Mouse (Mus musculus) CH12F3 (cell line): ENCODE measurements around the gene Tead2.
"Not testable (repeated sequence)": the region's sequence is repeated elsewhere in the genome, so short reads cannot be mapped to it uniquely, and the experiment has no call there.

Experiments
- in situ Hi-C: fragments of 300-500 bp; cut with MboI; formaldehyde crosslinking; loops from 2 replicates; pipeline ENCODE4 v1.14.3; 2020; ENCODE audit warnings: low sequenced_read_pairs

The Tead2 gene

GRCm38 (mm10) chr7:45215673-45216441, at the start of gene Tead2:
Gene Tead2, plus strand, starts transcription at chr7:45215753.
- in situ Hi-C loops: no loop called here

DNA sequence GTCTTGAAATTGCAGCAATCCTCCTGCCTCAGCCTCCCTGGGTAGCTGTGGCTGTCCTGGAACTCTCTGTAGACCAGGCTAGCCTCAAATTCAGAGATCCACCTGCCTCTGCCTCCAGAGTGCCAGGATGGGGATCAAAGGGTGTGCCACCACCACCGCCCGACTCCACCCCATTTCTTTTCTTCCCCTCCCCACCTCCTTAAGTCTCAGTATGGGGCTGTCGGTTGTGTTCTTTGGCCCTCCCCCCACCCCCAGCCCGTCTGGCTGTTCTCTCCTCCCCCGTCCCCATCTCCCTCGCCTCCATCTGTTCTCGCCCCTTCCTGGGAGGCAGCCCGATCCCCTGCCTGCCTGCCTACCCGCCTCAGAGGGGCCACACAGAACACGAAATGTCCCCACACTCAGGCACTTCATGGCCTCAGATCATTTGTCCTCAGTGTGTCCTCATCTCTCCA, 48.6 kb upstream of the Tead2 start:
- in situ Hi-C loops: no loop called here

DNA sequence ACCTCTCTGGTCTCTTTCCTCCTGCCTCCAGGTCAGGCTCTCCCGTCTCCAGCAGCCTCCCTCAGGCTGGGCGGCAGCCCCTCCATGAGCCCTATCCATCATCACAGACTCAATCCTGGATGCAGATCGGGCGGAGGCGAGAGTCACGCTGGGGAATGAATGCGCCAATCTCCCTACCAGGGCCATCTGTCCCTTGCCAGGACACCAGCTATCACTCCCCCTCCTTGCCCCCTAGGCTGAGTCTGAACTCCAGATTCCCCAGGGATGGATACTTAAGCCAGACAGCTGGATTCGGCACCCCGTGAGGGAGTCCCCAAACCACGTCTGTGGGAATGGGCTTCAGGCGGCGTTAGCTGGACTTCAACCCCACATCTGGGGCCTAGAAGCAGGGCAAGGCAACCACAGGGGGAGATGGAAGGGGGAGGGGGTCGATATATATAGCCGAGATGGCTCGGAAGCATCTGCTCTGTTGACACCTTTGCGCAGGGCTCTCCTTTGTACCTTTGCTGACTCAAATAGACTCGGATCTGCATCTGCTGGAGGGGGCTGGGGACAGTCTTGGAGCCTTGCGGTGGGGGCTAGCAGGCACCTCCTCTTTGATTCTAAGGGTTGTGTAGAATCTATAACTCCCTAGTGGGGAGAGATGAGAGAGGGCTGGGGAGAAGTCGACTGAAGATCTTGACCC, 47.6 kb upstream of the Tead2 start:
- in situ Hi-C loops: no loop called here

DNA sequence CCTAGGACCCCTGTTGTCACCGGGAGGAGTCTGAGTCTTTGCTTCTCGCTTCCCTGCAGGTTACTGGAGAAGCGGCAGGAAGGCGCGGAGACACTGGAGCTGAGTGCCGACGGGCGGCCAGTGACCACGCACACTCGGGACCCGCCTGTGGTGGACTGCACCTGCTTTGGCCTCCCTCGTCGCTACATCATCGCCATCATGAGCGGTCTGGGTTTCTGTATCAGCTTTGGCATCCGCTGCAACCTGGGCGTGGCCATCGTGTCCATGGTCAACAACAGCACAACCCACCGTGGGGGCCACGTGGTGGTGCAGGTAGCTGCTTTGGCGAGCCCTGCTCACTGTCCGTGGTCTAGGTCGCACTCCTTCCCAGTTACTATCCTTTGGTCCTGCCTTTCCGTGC, 46.9 kb upstream of the Tead2 start:
- in situ Hi-C loops: no loop called here

DNA sequence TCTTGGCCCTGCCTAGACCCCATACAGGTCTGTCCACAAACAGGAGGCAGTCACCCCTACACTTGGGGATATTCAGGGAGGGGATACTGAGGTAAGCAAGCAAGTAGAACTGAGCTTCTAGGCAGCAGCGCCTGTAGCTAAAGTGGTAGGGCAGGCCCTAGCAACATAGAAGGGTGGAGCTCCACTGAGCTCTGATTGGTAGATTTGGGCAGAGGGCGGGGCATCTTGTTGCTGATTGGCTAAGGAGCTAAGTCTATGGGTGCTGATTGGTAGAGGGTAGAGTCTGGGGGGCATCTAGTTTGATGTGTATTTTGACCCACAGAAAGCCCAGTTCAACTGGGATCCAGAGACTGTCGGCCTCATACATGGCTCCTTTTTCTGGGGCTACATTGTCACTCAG, 46.1 kb upstream of the Tead2 start:
- in situ Hi-C loops: no loop called here

DNA sequence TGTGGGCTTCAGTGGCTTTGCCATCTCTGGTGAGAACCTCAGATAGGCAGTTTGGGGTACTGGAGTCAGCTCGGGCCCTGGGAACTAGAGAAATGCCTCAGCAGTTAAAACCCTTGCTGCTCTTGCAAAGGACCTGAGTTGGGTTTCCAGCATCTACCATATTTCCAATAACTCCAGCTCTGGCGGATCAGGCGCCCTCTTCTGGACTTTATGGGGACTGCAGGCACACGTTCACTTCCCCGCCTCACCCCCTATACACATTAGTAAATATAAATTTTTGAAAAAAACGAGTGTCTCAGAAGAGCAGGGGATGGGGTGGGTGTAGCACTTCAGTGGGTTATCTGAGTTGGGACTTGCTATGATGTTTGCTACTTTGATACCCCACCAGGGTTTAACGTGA, 42.6 kb upstream of the Tead2 start:
- in situ Hi-C loops: no loop called here

DNA sequence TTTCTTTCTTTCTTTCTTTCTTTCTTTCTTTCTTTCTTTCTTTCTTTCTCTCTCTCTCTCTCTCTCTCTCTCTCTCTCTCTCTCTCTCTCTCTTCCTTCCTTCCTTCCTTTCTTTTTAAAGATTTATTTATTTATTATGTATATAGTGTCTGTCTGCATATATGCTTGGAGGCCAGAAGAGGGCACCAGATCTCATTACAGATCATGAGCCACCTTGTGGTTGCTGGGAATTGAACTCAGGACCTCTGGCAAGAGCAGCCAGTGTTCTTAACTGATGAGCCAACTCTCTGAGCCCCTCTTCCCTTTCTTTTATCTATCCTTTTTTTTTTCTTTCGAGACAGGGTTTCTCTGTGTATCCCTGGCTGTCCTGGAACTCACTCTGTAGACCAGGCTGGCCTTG, 41.8 kb upstream of the Tead2 start:
- in situ Hi-C loops: not testable (repeated sequence)

- in situ Hi-C loops: no loop called here
These were observed 40.8 kb upstream of the Tead2 start for GRCm38 (mm10) chr7:45174567-45175280.

- in situ Hi-C loops: no loop called here
These were observed 40.2 kb upstream of the Tead2 start for GRCm38 (mm10) chr7:45175398-45175797.

DNA sequence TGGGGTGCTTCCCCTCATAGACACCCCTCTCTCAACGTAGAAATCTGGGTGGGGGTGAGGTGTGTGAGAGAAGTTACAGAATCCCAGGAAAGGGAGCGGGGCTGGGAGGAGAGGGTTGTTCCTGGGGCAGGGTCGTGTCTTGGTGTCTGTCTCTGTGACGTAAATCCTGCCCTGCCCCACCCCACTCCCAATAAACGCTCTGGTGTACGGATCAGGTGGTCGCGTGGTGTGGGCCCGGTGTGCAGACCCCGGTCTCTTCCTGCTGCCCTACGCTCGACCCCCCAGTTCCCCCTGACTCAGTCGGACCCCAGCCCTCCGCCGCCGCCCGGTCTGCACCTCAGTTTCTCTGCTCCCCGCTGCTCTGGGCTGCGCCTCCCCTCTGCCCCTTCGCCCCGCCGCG, 39.6 kb upstream of the Tead2 start:
- in situ Hi-C loops: no loop called here

DNA sequence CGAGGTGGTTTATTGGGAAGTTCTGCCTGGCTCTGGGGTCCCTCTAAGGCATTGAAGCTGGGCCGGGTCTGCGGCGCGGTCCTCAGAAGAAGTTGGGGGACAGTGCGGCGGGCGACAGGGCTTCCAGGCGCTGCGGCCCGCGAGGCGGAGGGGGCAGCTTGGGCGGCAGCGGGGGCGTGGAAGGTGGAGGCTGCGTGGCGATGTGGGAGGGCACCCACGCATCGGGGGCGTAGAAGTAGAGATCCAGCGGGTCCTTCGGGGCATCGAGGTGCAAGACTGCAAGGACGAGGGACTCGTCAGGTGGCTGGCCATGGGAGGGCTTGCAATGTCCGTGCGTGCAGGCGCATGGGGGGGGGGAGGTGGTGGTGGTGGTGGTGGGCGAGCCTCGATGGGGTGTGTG, 39.2 kb upstream of the Tead2 start:
- in situ Hi-C loops: no loop called here

- in situ Hi-C loops: no loop called here
These were observed 37.0 kb upstream of the Tead2 start for GRCm38 (mm10) chr7:45178550-45178949.

DNA sequence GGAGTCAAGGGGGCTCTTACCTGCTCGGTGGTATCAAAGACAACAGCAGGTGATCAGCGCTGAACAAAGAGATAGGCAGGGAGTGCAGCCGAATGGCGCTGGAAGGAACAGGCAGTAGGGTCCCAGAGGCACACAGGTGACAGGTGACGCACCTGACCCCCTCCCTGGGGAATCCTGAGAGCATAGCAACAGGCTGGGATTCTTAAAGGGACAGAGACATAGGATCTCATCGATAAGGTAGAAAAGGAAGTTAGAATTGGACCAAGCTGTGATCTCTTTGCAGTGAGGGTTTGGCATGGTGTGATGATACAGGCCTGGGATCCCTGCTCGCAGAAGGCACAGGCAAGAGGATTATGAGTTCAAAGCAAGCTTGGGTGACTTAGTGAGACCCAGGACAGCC, 36.1 kb upstream of the Tead2 start, which contains the start of gene Gfy:
Gfy (minus strand) TSS at position 101 of the 400 bp plus-strand sequence.
- in situ Hi-C loops: no loop called here

DNA sequence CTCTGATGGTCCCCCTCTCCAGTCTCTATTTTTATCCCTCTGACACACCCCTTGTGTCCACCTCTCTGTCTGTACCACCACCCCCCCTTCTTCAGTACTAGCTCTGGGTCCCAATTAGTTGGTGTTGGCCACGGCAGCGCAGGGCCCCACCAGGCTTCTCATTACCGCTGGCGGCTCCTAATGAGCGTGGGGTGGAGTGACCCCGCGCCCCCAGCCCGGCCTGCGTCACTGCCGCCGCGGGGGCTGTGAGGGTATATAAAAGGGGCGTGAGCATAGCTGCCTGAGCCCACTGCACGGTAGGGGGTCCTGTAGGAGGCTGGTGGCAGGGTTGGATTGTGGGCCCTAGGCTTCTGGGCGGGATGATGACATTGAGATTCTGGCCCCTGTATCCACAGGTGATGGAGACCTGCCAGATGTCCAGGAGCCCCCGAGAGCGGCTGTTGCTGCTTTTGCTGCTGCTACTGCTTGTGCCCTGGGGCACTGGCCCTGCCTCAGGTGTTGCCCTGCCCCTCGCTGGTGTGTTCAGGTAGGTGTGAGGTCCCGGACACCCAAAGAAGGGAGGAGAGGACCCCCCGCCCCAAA, 34.6 kb upstream of the Tead2 start, which contains the start of gene Pth2:
Pth2 (plus strand) TSS at position 100 of the 582 bp plus-strand sequence.
- in situ Hi-C loops: no loop called here

- in situ Hi-C loops: no loop called here
These were observed 34.0 kb upstream of the Tead2 start for GRCm38 (mm10) chr7:45181540-45181939.

- in situ Hi-C loops: no loop called here
These were observed 33.4 kb upstream of the Tead2 start for GRCm38 (mm10) chr7:45182199-45182601.

- in situ Hi-C loops: no loop called here
These were observed 32.9 kb upstream of the Tead2 start for GRCm38 (mm10) chr7:45182606-45183005.

DNA sequence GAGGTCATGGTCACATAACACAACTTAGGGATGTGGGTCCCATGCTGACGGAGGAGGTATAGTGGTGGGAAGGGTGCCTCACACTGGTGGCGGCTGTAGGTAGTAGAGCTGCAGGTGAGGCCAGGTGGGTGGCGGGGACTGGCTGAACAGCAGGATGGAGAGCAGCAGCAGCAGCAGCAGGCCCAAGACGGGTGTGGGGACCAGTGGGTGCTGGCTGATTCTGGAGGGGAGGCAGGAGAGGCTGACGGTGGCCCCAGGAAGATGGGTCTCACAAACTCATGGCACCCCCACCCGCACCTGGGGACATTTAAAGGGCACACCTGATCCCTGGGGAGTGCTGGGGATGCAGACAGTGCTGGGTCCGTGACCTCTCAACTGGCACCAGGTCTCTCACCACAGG, 31.9 kb upstream of the Tead2 start:
- in situ Hi-C loops: no loop called here

DNA sequence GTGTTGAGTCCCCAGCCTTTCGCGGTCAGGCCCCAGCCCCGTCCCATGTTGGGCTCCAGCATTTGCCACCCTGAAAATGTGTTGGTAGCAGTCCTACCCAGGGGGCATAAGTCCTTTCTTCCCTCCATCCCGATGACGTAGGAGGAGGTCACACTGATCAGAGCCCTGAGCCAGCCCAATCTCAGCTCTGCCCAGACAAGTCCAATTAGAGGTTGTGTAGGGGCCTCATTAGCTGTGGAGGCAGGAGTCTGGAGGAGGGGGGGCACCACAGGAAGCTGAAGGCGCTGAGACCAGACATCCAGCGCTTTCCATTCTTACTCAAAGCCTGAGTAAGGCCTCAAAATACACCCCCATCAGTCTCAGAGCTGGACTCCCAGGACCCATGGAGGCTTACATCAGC, 29.6 kb upstream of the Tead2 start:
- in situ Hi-C loops: no loop called here

GRCm38 (mm10) chr7:45189600-45189999, 26.0 kb upstream of the Tead2 start:
- in situ Hi-C loops: no loop called here

DNA sequence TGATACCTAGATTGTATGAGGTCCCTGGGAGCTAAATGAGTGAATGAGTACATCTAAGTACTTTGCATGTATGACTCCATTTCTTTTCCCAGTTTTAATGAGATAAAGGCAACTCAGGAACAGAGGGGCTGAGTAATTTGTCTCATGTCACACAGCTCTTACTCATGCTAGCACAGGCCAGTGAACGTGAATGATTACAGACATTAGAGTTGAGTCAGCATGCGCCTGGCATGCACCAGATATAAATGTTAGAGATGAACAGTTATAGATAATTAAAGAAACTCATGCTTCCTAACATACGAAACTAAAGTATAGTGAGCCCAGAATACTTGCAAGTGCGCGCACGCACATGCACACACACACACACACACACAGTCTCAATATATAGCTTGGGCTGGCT, 25.4 kb upstream of the Tead2 start:
- in situ Hi-C loops: loop anchor here (5.0 kb wide), 1 partner anchor 33 kb away; no protein-coding TSS in a partner anchor
